Mouse (Mus musculus): ENCODE measurements at regions not wholly inside any gene's neighbourhood (a gene's known extent, or its start where the extent isn't known, plus 50 kb on each side); places are given as distances from the start of the nearest gene placed in this dataset.

DNA sequence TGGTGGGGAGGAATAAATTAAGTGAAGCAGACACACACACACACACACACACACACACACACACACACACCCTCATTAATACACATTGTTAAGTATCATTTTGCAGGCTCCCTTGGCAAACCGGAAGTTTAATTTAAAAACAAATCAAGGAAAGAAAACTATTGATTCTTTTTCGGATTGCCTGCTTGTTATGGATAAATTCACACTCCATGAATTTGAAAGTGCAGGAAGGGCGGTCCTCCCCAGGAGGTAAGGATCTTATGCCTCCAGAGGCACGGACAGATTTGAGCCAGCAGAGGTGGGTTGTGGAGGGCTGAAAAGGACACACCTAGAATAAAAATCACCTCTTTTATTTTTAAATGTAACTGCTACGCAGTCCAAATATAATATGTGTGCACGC is 156.2 kb upstream of the Gm15217 start:
- no peak for DNase-seq (ENCODE audit: low spot score)

- no peak for DNase-seq (ENCODE audit: low spot score)
Observed at GRCm38 (mm10) chr14:46224421-46224950, 154.7 kb upstream of the Gm15217 start.

DNA sequence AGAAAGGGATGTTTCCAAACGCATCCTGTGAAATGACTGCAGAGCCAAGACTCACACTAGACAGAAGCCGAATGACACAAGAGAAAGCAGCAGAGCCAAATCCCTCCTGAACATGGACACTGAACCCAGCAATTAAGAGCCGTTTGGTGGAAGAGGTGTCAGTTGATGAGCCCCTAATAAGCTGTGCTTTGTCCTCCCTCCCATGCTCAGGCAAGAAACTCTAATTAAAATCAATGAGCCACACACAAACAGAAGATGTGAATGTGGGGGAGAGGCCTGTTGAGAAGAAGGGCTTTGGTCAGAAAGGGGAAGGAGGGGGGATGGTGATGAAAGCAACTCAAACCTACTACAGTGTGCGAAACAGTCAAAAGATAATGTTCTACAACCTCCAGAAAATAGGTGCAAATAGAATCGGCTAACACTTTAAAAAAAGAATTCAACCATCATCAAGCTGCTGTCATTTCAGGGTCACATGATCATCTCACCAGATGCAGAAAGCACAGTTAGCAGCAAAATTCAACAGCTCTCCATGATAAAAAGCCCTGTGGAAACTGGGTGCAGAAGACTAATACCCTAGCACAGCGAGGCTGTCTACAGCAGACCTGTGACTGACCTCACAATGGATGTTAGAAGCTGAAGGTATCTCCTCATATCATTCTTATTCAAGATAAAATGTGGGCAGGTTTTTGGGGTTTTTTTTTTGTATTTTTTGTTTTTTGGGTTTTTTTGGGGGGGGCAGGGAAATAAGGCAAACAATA is 153.2 kb upstream of the Gm15217 start:
- no peak for DNase-seq (ENCODE audit: low spot score)

DNA sequence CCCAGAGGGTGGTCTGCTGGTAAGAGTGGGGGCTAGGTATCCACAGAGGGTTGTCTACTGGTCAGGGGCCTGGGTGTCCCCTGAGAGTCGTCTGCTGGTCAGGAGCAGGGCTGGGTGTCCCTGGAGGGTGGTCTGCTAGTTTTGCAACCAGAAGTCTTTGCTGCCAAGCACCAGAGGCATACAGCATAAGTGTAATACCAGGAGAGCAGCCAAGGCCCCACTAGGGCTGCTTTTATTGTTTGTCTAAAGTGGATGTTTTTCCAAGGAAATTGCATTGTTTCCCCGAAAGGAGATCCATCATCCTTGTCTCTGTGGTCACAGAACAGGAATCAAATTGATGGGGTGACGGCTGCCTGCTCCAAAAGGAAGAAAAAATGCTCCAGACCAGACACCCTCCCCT is 145.2 kb upstream of the Gm15217 start:
- no peak for DNase-seq (ENCODE audit: low spot score)

GRCm38 (mm10) chr14:46234835-46235234 is 144.4 kb upstream of the Gm15217 start:
- DNase-seq (ENCODE audit: low spot score), result no peak

DNA sequence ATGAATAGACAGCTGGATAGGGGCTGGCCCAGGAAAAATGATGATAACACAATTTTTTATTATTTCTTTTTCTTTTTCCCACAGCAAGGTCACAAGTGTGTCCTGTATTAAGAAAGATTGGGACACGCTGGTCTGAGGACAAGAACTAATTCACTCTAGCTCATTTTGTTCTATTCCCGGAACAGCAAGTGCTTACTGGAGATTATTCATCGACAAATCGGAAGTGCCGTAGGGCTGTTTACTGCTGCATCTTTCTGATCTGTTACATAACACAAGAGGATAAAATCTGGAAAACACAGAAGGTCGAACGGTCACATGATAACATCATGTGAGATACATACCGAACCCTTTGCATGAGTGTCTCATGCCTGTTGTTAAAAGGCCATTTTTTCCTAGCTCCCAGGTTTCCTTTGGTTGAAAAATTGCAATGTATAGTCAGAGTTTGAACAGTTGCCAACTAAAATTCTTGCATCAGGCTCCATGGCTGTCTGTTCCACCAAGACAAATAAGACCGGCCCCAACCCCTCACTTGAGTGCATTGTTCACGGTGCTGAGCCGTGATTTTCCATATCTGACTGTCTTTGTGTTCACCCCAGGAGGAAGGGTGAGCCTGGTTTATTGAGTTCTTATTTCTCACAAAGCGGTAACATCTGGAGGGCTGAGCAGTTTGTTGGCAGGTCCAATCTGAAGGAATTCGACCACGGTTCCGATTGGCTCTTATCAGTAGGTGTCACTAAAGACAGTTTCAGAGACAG is 139.0 kb upstream of the Gm15217 start:
- DNase-seq (ENCODE audit: low spot score), result no peak

- DNase-seq (ENCODE audit: low spot score), result no peak
Observed at GRCm38 (mm10) chr14:46240896-46241295, 138.3 kb upstream of the Gm15217 start.

GRCm38 (mm10) chr14:46247491-46248484 is 131.4 kb upstream of the Gm15217 start:
- DNase-seq (ENCODE audit: low spot score), result no peak

- DNase-seq (ENCODE audit: low spot score), result no peak
Observed at GRCm38 (mm10) chr14:46249141-46249540, 130.1 kb upstream of the Gm15217 start.

DNA sequence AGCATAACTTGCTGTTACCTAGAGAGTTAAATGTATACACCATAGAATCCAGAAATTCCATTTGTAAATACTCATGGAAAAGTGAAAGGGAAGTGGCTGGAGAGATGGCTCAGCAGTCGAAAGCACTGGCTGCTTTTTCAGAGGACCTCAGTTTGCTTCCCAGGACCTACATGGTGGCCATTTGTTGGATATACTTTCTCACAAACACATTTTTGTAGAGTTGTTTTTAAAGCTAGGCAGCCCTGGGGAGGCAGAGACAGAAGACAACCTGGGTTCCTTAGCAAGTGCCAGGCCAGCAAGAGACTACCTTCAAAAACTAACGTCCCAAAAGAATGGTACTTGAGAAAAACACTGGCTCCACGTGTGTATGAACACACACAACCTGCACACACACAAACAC is 124.0 kb upstream of the Gm15217 start:
- no peak for DNase-seq (ENCODE audit: low spot score)

DNA sequence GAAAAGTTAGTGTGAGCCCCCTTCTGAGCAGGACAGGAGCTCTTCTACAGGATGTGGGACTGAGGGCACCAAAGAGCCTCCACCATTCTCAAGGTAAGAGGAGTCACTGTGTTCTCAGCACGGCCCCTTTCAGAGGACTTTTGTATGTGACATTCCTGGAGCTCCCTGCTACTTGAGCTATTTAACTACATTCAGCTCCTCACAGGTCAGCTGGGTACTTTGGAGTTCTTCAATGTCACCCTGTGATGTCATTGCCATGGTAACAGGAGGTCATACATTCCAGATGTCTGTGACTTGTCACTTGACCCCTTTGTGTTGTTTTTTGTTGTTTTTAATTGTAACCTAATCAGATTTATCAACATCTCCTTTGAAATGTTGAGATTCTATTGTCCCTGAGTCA is 122.9 kb upstream of the Gm15217 start:
- no peak for DNase-seq (ENCODE audit: low spot score)

DNA sequence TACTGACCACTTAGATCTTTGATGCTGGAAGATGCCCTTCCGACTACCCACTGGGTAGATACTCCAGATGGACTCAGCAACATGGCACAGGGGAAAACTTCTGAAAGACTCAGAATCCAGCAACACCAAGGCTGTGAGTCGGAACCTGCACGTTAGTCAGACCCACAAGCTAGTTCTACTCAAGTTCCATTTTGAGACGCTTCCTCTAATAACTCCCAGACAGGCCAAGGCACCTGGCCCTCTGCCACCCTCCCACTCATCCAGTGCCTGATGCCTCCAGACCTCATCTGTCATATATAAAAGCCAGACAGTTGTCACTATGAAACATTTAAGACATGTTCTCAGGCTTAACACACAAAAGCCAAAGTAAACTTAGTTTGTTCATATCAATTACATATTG is 121.9 kb upstream of the Gm15217 start:
- no peak for DNase-seq (ENCODE audit: low spot score)

GRCm38 (mm10) chr14:46258551-46258950 is 120.7 kb upstream of the Gm15217 start:
- DNase-seq (ENCODE audit: low spot score), result no peak

- no peak for DNase-seq (ENCODE audit: low spot score)
Observed at GRCm38 (mm10) chr14:46260291-46260980, 118.8 kb upstream of the Gm15217 start.

DNA sequence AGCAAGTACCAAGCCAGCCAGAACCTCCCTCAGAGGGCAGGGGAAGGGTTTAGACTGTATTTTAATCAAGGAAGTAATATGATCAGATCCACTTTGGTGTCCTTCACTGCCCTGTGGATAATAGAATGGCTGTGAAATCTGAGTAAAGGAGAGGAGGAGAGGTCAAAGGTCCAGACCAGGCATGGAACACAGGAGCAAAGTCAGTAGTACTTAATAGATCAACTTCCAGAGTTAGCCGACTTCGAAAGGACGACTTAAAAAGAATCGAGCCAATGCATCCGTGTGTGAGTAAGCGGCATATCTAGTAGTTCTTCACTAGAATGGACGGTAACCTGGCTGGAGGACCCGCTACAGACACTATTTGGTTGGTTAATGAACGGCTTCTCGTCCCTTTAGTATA is 103.8 kb upstream of the Gm15217 start:
- no peak for DNase-seq (ENCODE audit: low spot score)

DNA sequence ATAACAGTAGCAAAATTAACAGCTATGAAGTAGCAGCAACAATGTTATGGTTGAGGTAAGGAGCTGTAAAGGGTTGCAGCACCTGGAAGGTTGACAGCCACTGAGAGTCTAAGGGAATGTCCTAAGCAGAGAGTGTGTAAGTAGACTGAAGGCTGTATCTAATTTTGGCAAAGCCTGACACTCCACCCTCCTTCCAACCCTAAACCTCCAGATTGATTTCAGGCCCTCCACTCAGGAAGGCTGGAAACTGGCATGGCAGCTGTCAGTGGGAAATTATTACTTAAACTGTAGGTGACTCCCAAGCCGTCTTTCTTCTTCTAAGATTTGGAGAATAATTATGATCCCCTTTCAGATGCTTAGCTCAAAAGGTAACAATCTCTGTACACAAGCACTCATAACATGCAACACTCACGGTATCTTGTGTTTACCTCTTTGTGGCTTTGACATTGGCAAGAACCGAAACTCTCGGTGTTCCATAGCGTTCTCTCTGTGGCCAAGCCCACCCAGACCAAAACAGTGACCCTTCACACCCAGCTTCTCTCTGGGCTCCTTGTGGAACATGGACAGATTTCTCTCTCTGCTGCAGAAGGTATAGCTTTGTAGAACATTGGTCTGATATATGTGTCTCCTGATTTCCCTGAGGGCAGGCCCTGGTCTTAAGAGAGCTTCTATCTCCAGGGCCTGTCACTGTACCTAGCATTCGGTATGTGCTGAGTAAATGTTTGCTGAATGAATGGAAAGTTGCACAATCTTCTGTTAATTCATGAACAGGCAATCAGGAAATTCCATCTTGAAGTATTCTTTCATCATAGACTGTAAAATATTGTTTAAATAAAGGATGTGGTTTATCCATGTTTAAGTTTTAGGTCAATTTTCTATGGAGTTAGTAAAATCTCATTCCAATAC is 102.0 kb upstream of the Gm15217 start:
- DNase-seq (ENCODE audit: low spot score), result no peak

DNA sequence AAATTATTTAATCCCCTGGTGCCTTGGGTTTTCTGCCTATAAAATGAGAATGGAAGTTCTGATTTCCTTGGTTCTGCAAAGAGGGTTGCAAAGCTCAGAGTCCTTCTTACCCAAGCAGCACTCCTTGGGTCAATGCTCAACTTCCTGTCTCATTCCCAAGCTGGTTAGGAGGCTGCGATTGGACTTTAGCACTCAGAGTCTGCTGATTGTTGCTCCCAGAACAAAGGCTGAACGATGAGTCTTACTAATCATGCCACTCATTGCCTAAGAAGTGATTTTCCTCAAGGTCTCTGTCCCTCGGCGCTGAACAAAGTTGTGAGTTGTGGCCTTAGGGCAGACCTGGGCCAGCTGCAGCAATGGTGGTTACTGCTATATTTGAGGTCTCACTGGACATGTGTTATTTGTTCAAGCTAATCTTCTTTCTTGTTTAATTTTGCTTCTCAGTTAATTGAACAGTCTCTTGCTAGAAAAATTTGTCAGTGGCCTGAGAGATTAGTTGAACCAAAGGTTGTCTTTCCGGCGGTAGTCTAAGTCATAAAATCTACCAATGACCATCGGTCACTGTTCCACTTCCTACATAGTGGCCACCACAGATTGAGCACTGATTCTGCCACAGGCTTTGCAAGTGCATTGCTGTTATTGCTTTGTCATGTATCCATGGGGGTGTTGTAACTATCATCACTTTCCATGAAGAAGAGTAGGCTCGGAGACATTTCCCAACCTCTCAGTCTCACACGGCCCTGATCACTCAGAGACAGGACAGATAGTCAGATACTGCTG is 101.2 kb upstream of the Gm15217 start:
- no peak for DNase-seq (ENCODE audit: low spot score)

GRCm38 (mm10) chr14:46292398-46292797 is 86.8 kb upstream of the Gm15217 start:
- DNase-seq (ENCODE audit: low spot score), result no peak

GRCm38 (mm10) chr14:46296275-46296674 is 82.9 kb upstream of the Gm15217 start:
- DNase-seq (ENCODE audit: low spot score), result no peak

DNA sequence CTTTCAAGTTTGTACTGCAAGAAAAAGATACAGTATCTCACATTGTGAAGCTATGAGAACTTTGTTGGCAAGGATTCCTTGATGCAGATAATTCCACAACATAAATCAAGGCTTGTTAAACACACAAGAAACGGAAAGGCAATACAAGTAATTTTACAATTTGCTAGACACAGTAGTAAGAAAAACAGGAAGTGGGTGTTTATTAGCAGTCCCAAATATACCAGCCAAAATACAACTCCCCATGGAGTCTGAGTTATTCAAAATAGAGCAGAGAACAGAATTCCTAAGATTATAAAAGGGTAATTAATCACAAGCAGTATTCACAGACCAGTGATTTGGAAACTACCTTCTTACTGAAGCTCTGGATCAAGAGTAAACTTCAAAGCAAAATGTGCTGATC is 78.7 kb upstream of the Gm15217 start:
- DNase-seq (ENCODE audit: low spot score), result no peak

Measured in left cerebral cortex, adult 11 months (tissue).